ENCODE assay signal across 29 mouse cellular contexts in genomic region chr2:3750126-3750525, GRCm38 (mm10).
A peak's percentile ranks its signal among the peaks of the same experiment; 100 is the strongest.
DNase-seq lines count a peak whose midpoint lies in the region; ATAC-seq lines count a peak whose summit lies in the region.
"Had no signal": no experiment of that assay in that cellular context is flagged by ENCODE, and none has a peak within 500 bp of the region (broad histone marks: within the 10 kb centered on the region; RNA-seq: fewer than 3 reads in every experiment).

No protein-coding gene starts in this region.

- no peak overlapping the region for H3K4me3 ChIP-seq in midbrain, embryonic 13.5 days (replicated peaks)
- H3K4me3 ChIP-seq in hindbrain, embryonic 11.5 days (ENCODE audit: low read depth, low read length) = no peak overlapping the region
- H3K4me3 ChIP-seq: embryonic facial prominence, embryonic 12.5 days; heart, embryonic 15.5 days; hindbrain, embryonic 12.5 days; limb, embryonic 12.5 days; liver, embryonic 15.5 days; midbrain, embryonic 10.5 days; neural tube, embryonic 12.5 days had no signal

- DNase-seq in thymus, postnatal 4 days = peak; percentile 2
- no peak for DNase-seq in thymus, adult 18-20 months
- DNase-seq in naive thymus-derived CD4-positive, alpha-beta T cell, adult 2 months (ENCODE audit: low read depth) = peak; percentile 50
- no peak for DNase-seq in lung, postnatal 4 days
- DNase-seq in hindbrain, embryonic 11.5 days (ENCODE audit: low spot score) = no peak
- DNase-seq: adrenal gland, postnatal 10 days; cerebellum, adult 11-12 months; cerebellum, adult 9-11 months; embryo, embryonic 11 days; kidney, adult 8-10 months; layer of hippocampus, postnatal 36 days; lung, embryonic 14.5 days; lung, postnatal 14 days; right cerebral cortex, adult 18-20 months; right cerebral cortex, postnatal 4 days had no signal

- 89% methylated on average over 9 of the region's 9 CpGs for WGBS in midbrain, embryonic 13.5 days
- 87% methylated on average over 9 of the region's 9 CpGs for WGBS in hindbrain, embryonic 11.5 days

- no peaks in the 10 kb centered on the region for H3K9me3 ChIP-seq in midbrain, embryonic 13.5 days
- no peaks in the 10 kb centered on the region for H3K9me3 ChIP-seq in hindbrain, embryonic 11.5 days (ENCODE audit: control insufficient read depth, low read length)
- H3K9me3 ChIP-seq: embryonic facial prominence, embryonic 12.5 days; heart, embryonic 15.5 days; hindbrain, embryonic 12.5 days; limb, embryonic 12.5 days; liver, embryonic 15.5 days; midbrain, embryonic 10.5 days; neural tube, embryonic 12.5 days; stomach, embryonic 15.5 days had no signal

- peak; percentile 22 for ATAC-seq in inflammation-experienced regulatory T-cells, adult 6 months
- no peak for ATAC-seq in midbrain, embryonic 13.5 days
- no peak for ATAC-seq in hindbrain, embryonic 11.5 days (ENCODE audit: low FRiP score)
- ATAC-seq: forebrain, embryonic 16.5 days; midbrain, embryonic 16.5 days; Patski had no signal

- peaks cover 32% of the 10 kb centered on the region for H3K4me1 ChIP-seq in midbrain, embryonic 13.5 days (replicated peaks)
- H3K4me1 ChIP-seq in hindbrain, embryonic 11.5 days (replicated peaks; ENCODE audit: control insufficient read depth, insufficient read depth, low read length) = no peaks in the 10 kb centered on the region

- no peaks in the 10 kb centered on the region for H3K27me3 ChIP-seq in midbrain, embryonic 13.5 days
- no peaks in the 10 kb centered on the region for H3K27me3 ChIP-seq in hindbrain, embryonic 11.5 days (ENCODE audit: control insufficient read depth, insufficient read depth, low read length)
- H3K27me3 ChIP-seq: embryonic facial prominence, embryonic 12.5 days; heart, embryonic 15.5 days; hindbrain, embryonic 12.5 days; limb, embryonic 12.5 days; liver, embryonic 15.5 days; neural tube, embryonic 12.5 days; Patski; stomach, embryonic 15.5 days had no signal

- H3K36me3 ChIP-seq in midbrain, embryonic 13.5 days = no peaks in the 10 kb centered on the region
- no peaks in the 10 kb centered on the region for H3K36me3 ChIP-seq in hindbrain, embryonic 11.5 days (ENCODE audit: control insufficient read depth, insufficient read depth, low read length)
- H3K36me3 ChIP-seq: embryonic facial prominence, embryonic 12.5 days; heart, embryonic 15.5 days; hindbrain, embryonic 12.5 days; limb, embryonic 12.5 days; liver, embryonic 15.5 days; midbrain, embryonic 10.5 days; neural tube, embryonic 12.5 days; stomach, embryonic 15.5 days had no signal

- no peak overlapping the region for H3K9ac ChIP-seq in midbrain, embryonic 13.5 days (replicated peaks)
- no peak overlapping the region for H3K9ac ChIP-seq in hindbrain, embryonic 11.5 days (ENCODE audit: low read depth, low read length)
- H3K9ac ChIP-seq: embryonic facial prominence, embryonic 12.5 days; heart, embryonic 15.5 days; hindbrain, embryonic 12.5 days; limb, embryonic 12.5 days; liver, embryonic 15.5 days; lung, embryonic 14.5 days; neural tube, embryonic 12.5 days; stomach, embryonic 15.5 days had no signal

- no peak overlapping the region for H3K4me2 ChIP-seq in midbrain, embryonic 13.5 days (replicated peaks)
- no peak overlapping the region for H3K4me2 ChIP-seq in hindbrain, embryonic 11.5 days (replicated peaks; ENCODE audit: low read depth, low read length)
- H3K4me2 ChIP-seq: embryonic facial prominence, embryonic 12.5 days; heart, embryonic 15.5 days; hindbrain, embryonic 12.5 days; liver, embryonic 15.5 days; lung, embryonic 14.5 days; neural tube, embryonic 12.5 days had no signal

- no peak overlapping the region for H3K27ac ChIP-seq in midbrain, embryonic 13.5 days
- H3K27ac ChIP-seq in hindbrain, embryonic 11.5 days (ENCODE audit: low read depth, low read length) = no peak overlapping the region
- H3K27ac ChIP-seq: embryonic facial prominence, embryonic 12.5 days; heart, embryonic 15.5 days; hindbrain, postnatal 0 days; liver, embryonic 15.5 days; midbrain, embryonic 10.5 days; neural tube, embryonic 12.5 days had no signal

Comparison
In these comparisons a context has a peak if more than half of its experiments do, and no peak if none do; other contexts are left out.
1. DNase-seq: peak in thymus, postnatal 4 days (single experiment) and naive thymus-derived CD4-positive, alpha-beta T cell, adult 2 months (single experiment); none in thymus, adult 18-20 months (0 of 2), lung, postnatal 4 days (0 of 2) and hindbrain, embryonic 11.5 days (single experiment).